Mouse (Mus musculus): ENCODE data around the gene Olfr91. TPM values are rescaled to one million over a fixed set of nuclear protein-coding genes. Genes with fewer than 3 reads are reported as not detected.
"Not testable (repeated sequence)": the region's sequence is repeated elsewhere in the genome, so short reads cannot be mapped to it uniquely, and the experiment has no call there.

Gene Olfr91
- not detected for total RNA-seq (2021)

- intact Hi-C loops (cut with DNase I) = no loop called here
Measured at GRCm38 (mm10) chr17:37098178-37098577, at the start of gene Olfr91. Olfr91 (minus strand) TSS chr17:37098278.

GRCm38 (mm10) chr17:37131366-37131765 is 33.3 kb upstream of the Olfr91 start:
- intact Hi-C loops (cut with DNase I) = not testable (repeated sequence)

More at GRCm38 (mm10) chr17:37098178-37098577, at the start of gene Olfr91:
- DNase-seq = no peak

GRCm38 (mm10) chr17:37119988-37120387 is 21.9 kb upstream of the Olfr91 start, which contains the start of gene Olfr92:
Olfr92 (minus strand) TSS chr17:37120088.
- DNase-seq = no peak
- intact Hi-C loops (cut with DNase I) = no loop called here

More at GRCm38 (mm10) chr17:37131366-37131765, 33.3 kb upstream of the Olfr91 start:
- not testable (repeated sequence) for DNase-seq

- intact Hi-C loops (cut with DNase I) = no loop called here
- no peak for DNase-seq
Measured at GRCm38 (mm10) chr17:37093289-37093688, 4.8 kb downstream of the Olfr91 start.

GRCm38 (mm10) chr17:37092198-37092597 is 5.9 kb downstream of the Olfr91 start:
- intact Hi-C loops (cut with DNase I) = no loop called here
- no peak for DNase-seq

- intact Hi-C loops (cut with DNase I) = no loop called here
- DNase-seq = no peak
Measured at GRCm38 (mm10) chr17:37088399-37088798, 9.7 kb downstream of the Olfr91 start, which contains the start of gene Olfr90. Olfr90 (minus strand) TSS chr17:37088499.

- intact Hi-C loops (cut with DNase I) = no loop called here
Measured at GRCm38 (mm10) chr17:37085545-37085944, 12.5 kb downstream of the Olfr91 start.

GRCm38 (mm10) chr17:37084632-37085031 is 13.4 kb downstream of the Olfr91 start:
- DNase-seq = no peak
- intact Hi-C loops (cut with DNase I) = no loop called here

More at GRCm38 (mm10) chr17:37085545-37085944, 12.5 kb downstream of the Olfr91 start:
- no peak for DNase-seq

- intact Hi-C loops (cut with DNase I) = loop anchor here (1.0 kb wide), 1 partner anchor 120 kb away; no protein-coding TSS in a partner anchor
- peak; percentile 45 to 76 for DNase-seq
Measured at GRCm38 (mm10) chr17:37083327-37083726, 14.8 kb downstream of the Olfr91 start.

- intact Hi-C loops (cut with DNase I) = no loop called here
- DNase-seq = no peak
Measured at GRCm38 (mm10) chr17:37081659-37082058, 16.4 kb downstream of the Olfr91 start.

- intact Hi-C loops (cut with DNase I) = no loop called here
- DNase-seq = peak; percentile 43 to 51
Measured at GRCm38 (mm10) chr17:37080119-37080518, 18.0 kb downstream of the Olfr91 start.

GRCm38 (mm10) chr17:37078990-37079389 is 19.1 kb downstream of the Olfr91 start:
- DNase-seq = no peak
- intact Hi-C loops (cut with DNase I) = no loop called here

GRCm38 (mm10) chr17:37078193-37078592 is 19.9 kb downstream of the Olfr91 start:
- DNase-seq = no peak
- intact Hi-C loops (cut with DNase I) = no loop called here

- intact Hi-C loops (cut with DNase I) = no loop called here
- no peak for DNase-seq
Measured at GRCm38 (mm10) chr17:37075766-37076165, 22.3 kb downstream of the Olfr91 start.

- intact Hi-C loops (cut with DNase I) = no loop called here
- DNase-seq = no peak
Measured at GRCm38 (mm10) chr17:37075181-37075580, 22.9 kb downstream of the Olfr91 start.

GRCm38 (mm10) chr17:37072730-37073276 is 25.3 kb downstream of the Olfr91 start:
- no peak for DNase-seq
- intact Hi-C loops (cut with DNase I) = no loop called here

- intact Hi-C loops (cut with DNase I) = no loop called here
- no peak for DNase-seq
Measured at GRCm38 (mm10) chr17:37072080-37072729, 25.9 kb downstream of the Olfr91 start.

- no peak for DNase-seq
- intact Hi-C loops (cut with DNase I) = no loop called here
Measured at GRCm38 (mm10) chr17:37070121-37070520, 28.0 kb downstream of the Olfr91 start.

GRCm38 (mm10) chr17:37067861-37068260 is 30.2 kb downstream of the Olfr91 start:
- intact Hi-C loops (cut with DNase I) = no loop called here
- no peak for DNase-seq

- no peak for DNase-seq
- intact Hi-C loops (cut with DNase I) = no loop called here
Measured at GRCm38 (mm10) chr17:37065993-37066392, 32.1 kb downstream of the Olfr91 start.

GRCm38 (mm10) chr17:37063686-37064495 is 34.2 kb downstream of the Olfr91 start:
- intact Hi-C loops (cut with DNase I) = no loop called here
- DNase-seq = no peak
